Mouse (Mus musculus) neural tube, embryonic 13.5 days (tissue): ENCODE measurements around the gene Paxbp1. TPM values are rescaled to one million over a fixed set of nuclear protein-coding genes. Genes with fewer than 3 reads are reported as not detected.

Experiments
- ATAC-seq: fragments of 200-750 bp; cut with Nextera tagmentation; 2 replicates; pipeline ENCODE4 v1.8.0; 2017; ENCODE audit warnings: low read depth, mild to moderate bottlenecking, moderate TSS enrichment, moderate library complexity
- H3K27ac ChIP-seq: fragments of 300-500 bp; sonication (generic); replicated peaks from 2 replicates; pipeline ENCODE4 v1.5.1; 2015; ENCODE audit warnings: moderate library complexity, mild to moderate bottlenecking, inconsistent platforms
- H3K27me3 ChIP-seq: fragments of 300-500 bp; sonication (generic); 2 replicates; pipeline ENCODE4 v1.6.1; 2015; ENCODE audit warnings: mild to moderate bottlenecking, inconsistent platforms
- H3K36me3 ChIP-seq: fragments of 300-500 bp; sonication (generic); 2 replicates; pipeline ENCODE4 v1.6.1; 2015; ENCODE audit warnings: mild to moderate bottlenecking, inconsistent platforms
- H3K4me1 ChIP-seq: fragments of 300-500 bp; sonication (generic); replicated peaks from 2 replicates; pipeline ENCODE4 v1.6.1; 2015; ENCODE audit warnings: inconsistent platforms
- H3K4me2 ChIP-seq: fragments of 300-500 bp; sonication (generic); 2 replicates; pipeline ENCODE4 v1.6.1; 2015; ENCODE audit warnings: inconsistent platforms, mild to moderate bottlenecking, moderate library complexity
- H3K4me3 ChIP-seq: fragments of 300-500 bp; sonication (generic); 2 replicates; pipeline ENCODE4 v1.5.1; 2015; ENCODE audit warnings: mild to moderate bottlenecking, inconsistent platforms
- H3K9ac ChIP-seq: fragments of 300-500 bp; sonication (generic); 2 replicates; pipeline ENCODE4 v1.6.1; 2015; ENCODE audit warnings: moderate library complexity, mild to moderate bottlenecking, inconsistent platforms
- H3K9me3 ChIP-seq: fragments of 300-500 bp; sonication (generic); 2 replicates; pipeline ENCODE4 v1.6.1; 2016; ENCODE audit warnings: inconsistent platforms
- WGBS: fragments of 180-500 bp; shearing (Covaris S2); methylation state at CpG from one replicate; pipeline ENCODE4 v1.1.7; 2015; 5-methylcytosine and 5-hydroxymethylcytosine counted together
- polyA plus RNA-seq: library from polyadenylated mRNA; unstranded; fragments of >200 nt; fragmentation: Nextera tagmentation; extraction: Ambion mirVana; gene quantifications from 2 replicates; pipeline ENCODE4 v1.2.1, GENCODE M21; 2015

The Paxbp1 gene
- polyA plus RNA-seq, 1 experiment from 2014 or later: 61.8 TPM

- Histone ChIP-seq H3K27me3 (no peaks in the 10 kb centered on the region), H3K9me3 (no peaks in the 10 kb centered on the region), H3K27ac (no peak overlapping the region), H3K36me3 (peaks cover 33% of the 10 kb centered on the region), H3K4me3 (no peak overlapping the region), H3K9ac (no peak overlapping the region), H3K4me2 (no peak overlapping the region), H3K4me1 (no peaks in the 10 kb centered on the region)
- ATAC-seq: no peak
- WGBS: 93% methylated on average over 3 of the region's 3 CpGs
Observed at GRCm38 (mm10) chr16:90988665-90989064, 55.7 kb downstream of the Paxbp1 start.

GRCm38 (mm10) chr16:90988039-90988438 is 56.3 kb downstream of the Paxbp1 start:
- H3K9me3 ChIP-seq: no peaks in the 10 kb centered on the region
- H3K36me3 ChIP-seq: peaks cover 28% of the 10 kb centered on the region
- no peak overlapping the region for H3K9ac ChIP-seq
- ATAC-seq: no peak
- H3K4me1 ChIP-seq: no peaks in the 10 kb centered on the region
- no peaks in the 10 kb centered on the region for H3K27me3 ChIP-seq
- 92% methylated on average over 8 of the region's 8 CpGs for WGBS
- no peak overlapping the region for H3K4me2 ChIP-seq
- no peak overlapping the region for H3K4me3 ChIP-seq
- no peak overlapping the region for H3K27ac ChIP-seq

DNA sequence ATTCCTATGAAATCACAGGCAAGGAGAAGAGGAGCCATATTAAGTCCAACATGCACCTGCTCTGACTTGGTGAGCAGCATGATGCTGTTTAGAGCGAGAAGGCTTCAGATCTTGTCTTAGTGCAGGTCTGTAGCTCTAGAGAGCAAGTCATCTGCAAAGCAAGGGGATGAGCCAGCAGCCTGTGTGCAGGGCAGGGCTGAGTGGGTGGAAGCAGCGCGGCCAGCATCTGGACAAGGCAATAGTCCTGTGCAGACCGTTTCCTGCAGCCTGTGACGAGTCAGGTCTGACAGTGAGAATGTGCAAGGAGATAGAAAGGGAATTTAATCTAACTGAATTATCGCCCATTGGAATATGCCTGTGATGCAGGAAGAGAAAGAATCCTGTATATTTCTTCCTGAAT is 73.3 kb downstream of the Paxbp1 start:
- Histone ChIP-seq H3K27ac (no peak overlapping the region), H3K36me3 (peaks cover 64% of the 10 kb centered on the region), H3K27me3 (no peaks in the 10 kb centered on the region), H3K9ac (no peak overlapping the region), H3K4me2 (no peak overlapping the region), H3K9me3 (no peaks in the 10 kb centered on the region), H3K4me3 (no peak overlapping the region), H3K4me1 (no peaks in the 10 kb centered on the region)
- ATAC-seq: no peak
- WGBS: 90% methylated on average over 6 of the region's 6 CpGs

DNA sequence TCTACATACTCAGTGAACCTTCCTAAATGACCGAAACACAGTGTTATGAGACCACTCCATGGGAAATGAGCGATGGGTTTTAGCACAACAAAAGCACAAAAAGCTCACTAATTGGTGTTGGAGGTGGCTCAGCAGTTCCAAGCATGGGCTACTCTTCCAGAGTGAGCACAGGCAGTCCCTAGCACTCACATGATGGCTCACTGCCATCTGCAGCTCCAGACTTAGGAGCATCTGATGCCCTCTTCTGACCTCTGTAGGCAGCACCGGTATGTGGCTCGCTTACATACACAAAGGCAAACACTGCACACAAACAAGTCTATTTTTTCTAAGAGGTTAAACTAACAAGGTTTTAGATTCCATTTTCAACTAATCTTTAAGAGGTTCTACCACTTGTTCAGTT is 78.1 kb downstream of the Paxbp1 start:
- Histone ChIP-seq H3K9ac (no peak overlapping the region), H3K4me2 (no peak overlapping the region), H3K9me3 (no peaks in the 10 kb centered on the region), H3K27ac (no peak overlapping the region), H3K4me1 (no peaks in the 10 kb centered on the region), H3K27me3 (no peaks in the 10 kb centered on the region), H3K36me3 (peaks cover 69% of the 10 kb centered on the region), H3K4me3 (no peak overlapping the region)
- 88% methylated on average over 4 of the region's 4 CpGs for WGBS
- ATAC-seq: no peak

DNA sequence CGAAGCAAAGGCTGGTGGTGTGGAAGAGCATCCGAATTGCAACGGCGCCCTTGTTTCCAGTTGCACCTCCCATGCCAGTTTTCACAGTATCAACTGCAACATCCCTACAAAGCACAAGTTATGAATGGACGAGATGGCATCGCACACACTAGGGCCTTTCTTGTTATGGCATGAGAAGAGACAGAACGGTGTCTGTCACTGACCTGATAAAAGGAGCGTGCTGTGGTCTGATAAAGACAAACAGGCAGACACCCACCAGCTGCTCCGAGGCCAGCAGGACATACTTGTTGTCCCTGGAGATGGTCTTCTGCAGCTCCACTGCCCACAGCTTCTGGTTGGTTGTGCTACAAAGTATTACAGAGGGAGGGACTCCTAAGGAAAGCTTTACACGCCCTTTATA is 80.0 kb downstream of the Paxbp1 start:
- no peak overlapping the region for H3K4me2 ChIP-seq
- no peak overlapping the region for H3K9ac ChIP-seq
- peaks cover 67% of the 10 kb centered on the region for H3K36me3 ChIP-seq
- no peak overlapping the region for H3K4me3 ChIP-seq
- no peak for ATAC-seq
- no peaks in the 10 kb centered on the region for H3K4me1 ChIP-seq
- WGBS: 90% methylated on average over 10 of the region's 10 CpGs
- H3K27ac ChIP-seq: no peak overlapping the region
- H3K9me3 ChIP-seq: no peaks in the 10 kb centered on the region
- H3K27me3 ChIP-seq: no peaks in the 10 kb centered on the region

Other genes with a start within 250 kb of the Paxbp1 start
- 8.8 TPM in 2 replicates for gene Urb1, start 234.1 kb downstream of the Paxbp1 start, polyA plus RNA-seq
- gene Eva1c, start 217.8 kb downstream of the Paxbp1 start, polyA plus RNA-seq: 1.8 and 2.9 TPM in 2 replicates
- gene Cfap298, start 109.4 kb downstream of the Paxbp1 start, polyA plus RNA-seq: 45.4 and 52.1 TPM in 2 replicates
- 35.2 and 38.2 TPM in 2 replicates for gene Synj1, start 33.2 kb downstream of the Paxbp1 start, polyA plus RNA-seq
- gene 4932438H23Rik, start 50.6 kb upstream of the Paxbp1 start, polyA plus RNA-seq: 0.47 TPM in 1 of 2 replicates, not detected in the other
- 4.5 and 4.6 TPM in 2 replicates for gene Olig2, start 180.9 kb upstream of the Paxbp1 start, polyA plus RNA-seq
- gene Olig1, start 225.2 kb upstream of the Paxbp1 start, polyA plus RNA-seq: 20.9 and 26.0 TPM in 2 replicates